Mouse (Mus musculus): ENCODE data around the gene Aicda.
"Not testable (repeated sequence)": the region's sequence is repeated elsewhere in the genome, so short reads cannot be mapped to it uniquely, and the experiment has no call there.

Aicda gene

DNA sequence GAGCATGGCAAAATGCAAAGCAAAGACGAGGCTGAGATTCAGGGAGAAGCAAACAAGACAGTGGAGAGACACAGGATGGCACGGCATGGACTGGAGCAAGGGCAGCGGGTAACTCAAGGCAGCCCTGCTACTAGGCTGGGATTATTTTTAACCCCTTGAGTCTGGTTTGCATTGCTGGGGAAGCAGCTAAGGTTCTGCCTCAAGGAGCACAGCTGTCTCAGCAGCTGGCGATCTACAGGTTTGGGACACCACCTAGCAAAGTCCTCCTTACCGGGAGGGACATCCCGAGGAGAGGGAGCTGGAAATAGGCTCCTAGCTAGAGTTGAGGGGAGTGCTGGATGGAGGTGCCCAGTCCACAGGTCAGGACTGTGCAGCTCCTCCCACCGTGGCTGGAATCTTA, 1.7 kb downstream of the Aicda start:
- DNase-seq = no peak

DNA sequence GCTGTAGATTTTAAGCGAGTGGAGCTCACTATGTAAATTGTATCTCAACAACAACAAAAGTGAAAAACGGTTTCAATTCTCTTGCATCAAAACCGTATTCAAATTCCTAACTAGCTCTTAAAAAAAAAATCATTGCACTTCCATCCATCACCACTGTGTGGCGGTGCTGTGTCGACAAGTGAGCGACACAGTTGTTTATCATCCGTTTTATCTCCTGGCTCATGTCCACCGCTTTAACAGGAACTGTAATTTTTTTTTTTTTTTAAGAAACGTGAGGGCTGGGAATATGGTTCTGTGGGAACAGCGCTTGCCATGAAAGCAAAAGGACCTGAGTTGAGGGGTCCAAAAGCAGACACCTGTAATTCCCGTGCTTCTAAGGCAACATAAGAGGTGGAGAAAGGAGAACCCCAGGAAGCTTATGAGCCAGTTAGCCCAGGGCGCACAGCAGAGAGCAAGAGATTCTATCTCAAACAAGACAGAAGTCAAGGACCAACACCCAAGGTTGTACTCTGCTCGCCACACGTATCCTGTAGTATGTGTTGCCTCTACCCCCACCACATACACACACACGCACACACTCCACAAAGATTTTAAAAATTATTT, 3.5 kb downstream of the Aicda start:
- no peak for DNase-seq

- DNase-seq = peak; percentile 14
Observed at GRCm38 (mm10) chr6:122560427-122560826, 6.8 kb downstream of the Aicda start.

GRCm38 (mm10) chr6:122561005-122561404, 7.4 kb downstream of the Aicda start:
- DNase-seq = peak; percentile 4

GRCm38 (mm10) chr6:122562463-122562862, 8.9 kb downstream of the Aicda start:
- no peak for DNase-seq

DNA sequence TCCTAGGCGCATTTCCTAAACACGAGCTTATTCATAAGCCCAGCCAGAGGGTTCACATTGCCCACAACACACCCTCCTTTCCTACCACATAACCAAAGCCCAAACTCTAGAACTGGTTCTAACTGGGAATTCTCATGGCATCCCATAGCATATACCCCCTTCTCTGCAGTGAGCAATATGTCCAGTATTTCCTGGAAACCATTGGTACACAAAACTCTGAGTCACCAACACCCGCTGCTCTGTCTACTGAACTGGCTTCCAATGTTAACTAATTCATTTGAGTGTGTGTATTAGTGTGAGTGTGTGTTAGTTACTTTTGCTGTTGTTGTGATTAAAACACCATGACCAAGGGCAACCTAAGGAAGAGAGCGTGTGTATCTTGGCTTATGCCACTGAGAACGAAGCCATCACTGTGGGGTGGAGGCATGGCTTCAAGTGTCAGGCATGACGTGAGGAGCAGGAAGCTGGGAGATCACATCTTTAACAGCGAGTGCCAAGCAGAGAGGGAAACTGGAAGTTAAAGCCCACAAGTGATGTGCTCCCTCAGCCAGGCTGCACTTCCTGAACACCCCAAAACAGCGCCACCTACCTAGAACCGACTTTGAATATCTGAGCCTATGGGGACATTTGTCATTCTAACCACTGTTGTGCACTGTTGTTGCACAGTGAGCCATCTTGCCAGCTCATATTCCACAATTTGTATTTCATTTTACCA, 11.6 kb downstream of the Aicda start:
- DNase-seq = no peak

- DNase-seq = no peak
Observed at GRCm38 (mm10) chr6:122569113-122569512, 15.5 kb downstream of the Aicda start.

DNA sequence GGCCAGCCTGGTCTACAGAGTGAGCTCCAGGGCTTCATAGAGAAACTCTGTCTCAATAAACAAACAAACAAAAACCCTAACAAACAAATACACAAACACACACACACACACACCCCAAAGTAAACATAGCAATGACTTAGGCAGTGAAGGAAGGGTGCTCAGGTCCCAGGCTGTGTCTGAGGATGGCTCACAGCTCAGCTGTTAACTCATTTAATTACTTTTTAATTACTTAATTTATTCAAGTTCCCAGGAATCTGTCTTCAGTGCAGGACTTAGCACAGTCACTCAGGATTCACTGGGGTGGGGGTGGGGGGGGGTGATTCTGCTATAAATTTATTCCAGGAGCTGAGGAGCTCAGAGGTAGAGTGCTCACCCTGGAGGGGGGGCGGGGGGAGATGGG, 16.2 kb downstream of the Aicda start:
- no peak for DNase-seq

GRCm38 (mm10) chr6:122570695-122571616, 17.4 kb downstream of the Aicda start:
- no peak for DNase-seq

GRCm38 (mm10) chr6:122571617-122571959, 18.0 kb downstream of the Aicda start:
- DNase-seq = no peak

DNA sequence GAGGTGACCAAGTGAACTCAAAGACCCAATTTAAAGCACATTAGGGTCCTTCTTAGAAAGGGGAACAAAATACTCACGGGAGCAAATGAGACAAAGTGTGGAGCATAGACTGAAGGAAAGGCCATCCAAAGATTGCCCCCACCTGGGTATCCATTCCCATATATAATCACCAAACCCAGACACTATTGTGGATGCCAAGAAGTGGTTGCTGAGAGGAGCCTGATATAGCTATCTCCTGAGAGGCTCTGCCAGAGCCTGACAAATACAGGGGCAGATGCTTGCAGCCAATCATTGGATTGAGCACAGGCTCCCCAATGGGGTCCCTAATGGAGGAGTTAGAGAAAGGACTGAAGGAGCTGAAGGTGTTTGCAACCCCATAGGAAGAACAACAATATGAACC, 21.4 kb downstream of the Aicda start:
- DNase-seq = not testable (repeated sequence)

- DNase-seq = no peak
Observed at GRCm38 (mm10) chr6:122577030-122577429, 23.4 kb downstream of the Aicda start.

DNA sequence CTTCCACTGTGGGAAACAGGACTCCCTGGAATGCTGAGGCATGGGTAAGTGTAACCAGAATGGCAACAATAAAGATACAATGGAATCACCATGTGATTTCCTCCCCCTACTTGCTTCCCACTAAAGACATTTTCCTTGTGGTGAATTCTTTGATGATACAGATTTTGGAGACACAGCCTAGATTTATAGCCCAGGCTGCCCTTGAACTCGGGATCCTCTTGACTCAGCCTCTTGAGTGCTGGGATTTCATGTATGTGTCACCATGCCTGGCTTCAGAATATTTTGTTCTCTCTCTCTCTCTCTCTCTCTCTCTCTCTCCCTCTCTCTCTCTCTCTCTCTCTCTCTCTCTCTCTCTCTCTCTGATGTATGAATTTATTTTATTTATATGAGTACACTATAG, 25.5 kb downstream of the Aicda start:
- no peak for DNase-seq

DNA sequence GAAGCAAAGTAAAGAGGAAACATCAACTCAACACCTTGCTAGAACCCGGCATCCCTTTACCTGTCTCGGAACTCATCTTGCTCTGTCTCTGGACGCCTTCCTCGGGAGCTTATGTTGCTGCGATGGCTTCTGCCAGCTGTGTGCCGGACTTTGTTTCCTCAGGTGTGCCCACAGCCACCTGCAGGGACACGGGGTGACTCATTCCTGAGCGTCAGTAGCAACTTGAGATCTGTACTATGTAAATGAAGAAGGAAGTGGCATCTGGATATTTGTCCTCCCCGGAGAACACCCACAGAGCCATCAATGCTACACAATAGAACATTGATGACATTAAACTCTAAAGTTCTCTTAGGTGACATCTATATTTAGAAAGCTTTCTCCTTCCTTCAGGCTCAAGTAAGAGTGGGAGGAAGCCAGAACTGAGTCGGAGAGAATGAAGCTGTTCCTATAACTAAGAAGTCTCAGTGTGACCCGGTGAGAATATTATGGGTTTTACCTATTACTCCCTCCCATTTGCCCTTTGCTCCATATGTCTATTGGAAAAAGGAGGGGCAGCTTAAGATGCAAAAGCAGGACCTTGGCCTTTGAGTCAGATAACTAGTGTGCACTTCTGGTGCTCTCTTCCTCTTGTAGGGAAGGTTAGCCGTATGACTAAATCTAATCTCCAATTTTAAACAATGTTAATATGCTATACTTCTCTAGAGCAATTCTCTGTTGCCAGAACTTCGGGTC, 37.6 kb downstream of the Aicda start:
- no peak for DNase-seq

DNA sequence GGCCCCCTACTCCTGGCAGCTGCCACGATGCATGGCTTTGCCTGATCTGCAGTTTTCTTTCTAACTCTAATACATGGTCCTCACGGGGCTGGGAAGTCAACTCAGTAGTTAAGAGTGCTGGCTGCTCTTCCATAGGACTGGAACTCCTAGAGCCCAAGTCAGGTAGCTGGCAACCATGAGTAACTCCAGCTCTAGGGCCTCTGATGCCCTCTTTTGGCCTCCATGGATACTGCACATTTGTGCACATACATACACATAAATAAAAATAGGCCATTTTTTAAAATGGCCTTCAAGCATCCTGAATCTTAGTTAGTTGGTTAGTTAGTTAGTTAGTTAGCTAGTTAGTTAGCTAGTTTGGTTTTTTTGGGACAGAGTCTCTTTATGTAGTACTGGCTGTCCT, 39.3 kb downstream of the Aicda start:
- DNase-seq = no peak

DNA sequence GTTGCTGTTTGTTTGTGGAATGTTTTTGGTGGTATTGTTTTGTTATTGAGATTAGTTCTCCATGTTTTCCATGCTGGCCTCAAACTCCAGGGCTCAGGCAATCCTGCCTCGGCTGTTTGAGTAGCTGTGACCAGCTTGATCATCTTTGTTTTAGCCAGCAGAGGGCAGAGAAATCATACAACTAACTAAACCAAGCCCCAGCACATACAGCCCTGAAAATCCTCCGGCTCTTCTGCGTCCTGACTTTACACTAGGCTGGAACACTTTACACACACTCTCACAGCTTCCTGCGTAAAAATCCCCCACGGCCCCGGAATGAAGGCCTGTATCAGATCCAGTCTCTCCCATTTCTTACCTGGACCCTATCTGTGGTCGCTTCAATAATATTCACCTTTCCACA, 42.0 kb downstream of the Aicda start:
- no peak for DNase-seq

GRCm38 (mm10) chr6:122596608-122597007, 43.0 kb downstream of the Aicda start:
- no peak for DNase-seq

- no peak for DNase-seq
Observed at GRCm38 (mm10) chr6:122598014-122598413, 44.4 kb downstream of the Aicda start.

GRCm38 (mm10) chr6:122598436-122598835, 44.8 kb downstream of the Aicda start:
- no peak for DNase-seq

DNA sequence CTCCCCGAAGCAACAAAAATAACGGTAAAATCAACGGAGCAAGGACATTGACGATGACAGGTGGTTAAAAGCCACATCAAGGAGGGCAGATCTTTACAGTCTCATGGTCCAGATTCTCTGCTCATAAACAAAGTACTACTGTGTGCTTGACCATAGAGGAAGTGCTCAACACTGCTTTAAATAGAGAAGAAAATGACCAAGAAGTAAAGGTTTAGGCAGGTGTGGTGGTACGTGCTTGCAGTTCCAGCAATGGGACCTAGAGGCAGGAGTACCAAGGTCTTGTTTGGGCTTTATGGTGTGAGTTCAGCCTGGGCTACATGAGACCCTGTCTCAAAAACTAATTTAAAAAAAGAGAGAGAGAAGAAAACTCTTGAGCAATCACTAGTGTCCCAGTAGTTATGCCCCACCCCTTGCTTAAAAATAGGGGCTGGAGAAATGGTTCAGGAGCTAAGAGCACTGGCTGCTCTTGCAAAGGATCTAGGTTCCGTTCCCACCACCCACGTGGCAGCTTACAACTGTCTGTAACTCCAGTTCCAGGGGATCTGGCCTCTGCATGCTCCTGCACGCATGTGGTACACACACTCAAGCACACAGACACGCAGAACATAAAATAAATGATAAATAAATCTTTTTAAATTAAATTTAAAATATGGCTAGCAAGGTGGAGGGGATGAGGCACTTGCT, 45.6 kb downstream of the Aicda start:
- no peak for DNase-seq

- no peak for DNase-seq
Observed at GRCm38 (mm10) chr6:122600066-122600646, 46.6 kb downstream of the Aicda start.

- no peak for DNase-seq
Observed at GRCm38 (mm10) chr6:122601031-122601430, 47.4 kb downstream of the Aicda start.

All from cerebellum, adult 11-12 months (tissue).